Mouse (Mus musculus) midbrain, embryonic 16.5 days (tissue): ENCODE measurements around the gene Cyp4f16. TPM values are rescaled to one million over a fixed set of nuclear protein-coding genes. Genes with fewer than 3 reads are reported as not detected.
"Not testable (repeated sequence)": the region's sequence is repeated elsewhere in the genome, so short reads cannot be mapped to it uniquely, and the experiment has no call there.

Experiments
- ATAC-seq: fragments of 200-750 bp; cut with Nextera tagmentation; 2 replicates; pipeline ENCODE4 v1.8.0; 2017; ENCODE audit warnings: moderate TSS enrichment
- H3K27ac ChIP-seq: fragments of 300-500 bp; sonication (generic); 2 replicates; pipeline ENCODE4 v1.5.1; 2014; ENCODE audit warnings: mild to moderate bottlenecking, low read length, mixed read lengths
- H3K27me3 ChIP-seq: fragments of 300-500 bp; sonication (generic); 2 replicates; pipeline ENCODE4 v1.6.1; 2014; ENCODE audit warnings: low read depth, low read length, mixed read lengths; ENCODE audit not compliant: control insufficient read depth, insufficient read depth
- H3K36me3 ChIP-seq: fragments of 300-500 bp; sonication (generic); 2 replicates; pipeline ENCODE4 v1.6.1; 2014; ENCODE audit warnings: mild to moderate bottlenecking, low read length, moderate library complexity, mixed read lengths; ENCODE audit not compliant: control insufficient read depth, insufficient read depth
- H3K4me1 ChIP-seq: fragments of 300-500 bp; sonication (generic); 2 replicates; pipeline ENCODE4 v1.6.1; 2014; ENCODE audit warnings: mild to moderate bottlenecking, low read length, mixed read lengths; ENCODE audit not compliant: control insufficient read depth, insufficient read depth
- H3K4me2 ChIP-seq: fragments of 300-500 bp; sonication (generic); 2 replicates; pipeline ENCODE4 v1.6.1; 2014; ENCODE audit warnings: mild to moderate bottlenecking, low read length, mixed read lengths
- H3K4me3 ChIP-seq: fragments of 300-500 bp; sonication (generic); 2 replicates; pipeline ENCODE4 v1.5.1; 2014; ENCODE audit warnings: low read depth, mild to moderate bottlenecking, low read length, moderate library complexity, mixed read lengths
- H3K9ac ChIP-seq: fragments of 300-500 bp; sonication (generic); 2 replicates; pipeline ENCODE4 v1.6.1; 2014; ENCODE audit warnings: low read depth, low read length, mixed read lengths
- H3K9me3 ChIP-seq: fragments of 300-500 bp; sonication (generic); replicated peaks from 2 replicates; pipeline ENCODE4 v1.6.1; 2014; ENCODE audit warnings: mild to moderate bottlenecking, low read length, mixed read lengths; ENCODE audit not compliant: control insufficient read depth, poor library complexity, severe bottlenecking
- WGBS: fragments of 180-500 bp; shearing (Covaris S2); extraction: QIAGEN DNeasy Blood & Tissue Kit; methylation state at CpG from one replicate; pipeline ENCODE4 v1.1.7; 2014; 5-methylcytosine and 5-hydroxymethylcytosine counted together
- polyA plus RNA-seq: library from polyadenylated mRNA; unstranded; fragments of >200 nt; fragmentation: Nextera tagmentation; extraction: Ambion mirVana; gene quantifications from 2 replicates; pipeline ENCODE4 v1.2.1, GENCODE M21; 2015

The Cyp4f16 gene
- polyA plus RNA-seq, 1 experiment from 2014 or later = 12.9 TPM

- Histone ChIP-seq H3K9ac (no peak overlapping the region), H3K36me3 (peaks cover 5% of the 10 kb centered on the region; the same call in 1 of the 2 replicates), H3K9me3 (no peaks in the 10 kb centered on the region), H3K4me3 (no peak overlapping the region), H3K27ac (no peak overlapping the region), H3K4me1 (no peaks in the 10 kb centered on the region), H3K4me2 (no peak overlapping the region), H3K27me3 (no peaks in the 10 kb centered on the region)
- no peak for ATAC-seq
- WGBS = 78% methylated on average over 5 of the region's 5 CpGs
These were observed 20.2 kb upstream of the Cyp4f16 start for GRCm38 (mm10) chr17:32516126-32516525.

GRCm38 (mm10) chr17:32521981-32522380 lies 14.4 kb upstream of the Cyp4f16 start:
- Histone ChIP-seq H3K4me1 (no peaks in the 10 kb centered on the region), H3K4me3 (no peak overlapping the region), H3K36me3 (peaks cover 8% of the 10 kb centered on the region; the same call in 1 of the 2 replicates), H3K9me3 (no peaks in the 10 kb centered on the region), H3K9ac (no peak overlapping the region), H3K27ac (no peak overlapping the region), H3K27me3 (no peaks in the 10 kb centered on the region), H3K4me2 (no peak overlapping the region)
- WGBS = 93% methylated on average over 5 of the region's 5 CpGs
- ATAC-seq = no peak

GRCm38 (mm10) chr17:32522386-32522785 lies 14.0 kb upstream of the Cyp4f16 start:
- Histone ChIP-seq H3K36me3 (peaks cover 8% of the 10 kb centered on the region; the same call in 1 of the 2 replicates), H3K27me3 (no peaks in the 10 kb centered on the region), H3K27ac (no peak overlapping the region), H3K4me1 (no peaks in the 10 kb centered on the region), H3K9ac (no peak overlapping the region), H3K4me3 (no peak overlapping the region), H3K4me2 (no peak overlapping the region), H3K9me3 (no peaks in the 10 kb centered on the region)
- no peak for ATAC-seq
- 90% methylated on average over 4 of the region's 4 CpGs for WGBS

- Histone ChIP-seq H3K36me3 (peaks cover 7% of the 10 kb centered on the region; the same call in 1 of the 2 replicates), H3K27ac (no peak overlapping the region), H3K9ac (no peak overlapping the region), H3K9me3 (no peaks in the 10 kb centered on the region), H3K4me1 (no peaks in the 10 kb centered on the region), H3K4me3 (no peak overlapping the region), H3K27me3 (no peaks in the 10 kb centered on the region), H3K4me2 (no peak overlapping the region)
- 89% methylated on average over 5 of the region's 5 CpGs for WGBS
- ATAC-seq = no peak
These were observed 13.5 kb upstream of the Cyp4f16 start for GRCm38 (mm10) chr17:32522816-32523215.

- no peaks in the 10 kb centered on the region for H3K9me3 ChIP-seq
- ATAC-seq = no peak
- WGBS = 91% methylated on average over 11 of the region's 11 CpGs
These were observed 12.5 kb upstream of the Cyp4f16 start for GRCm38 (mm10) chr17:32523895-32524294.

GRCm38 (mm10) chr17:32526341-32526740 lies 10.0 kb upstream of the Cyp4f16 start:
- H3K9me3 ChIP-seq, H3K4me2 ChIP-seq, H3K27me3 ChIP-seq, ATAC-seq, H3K9ac ChIP-seq, H3K36me3 ChIP-seq, H3K27ac ChIP-seq, H3K4me3 ChIP-seq, H3K4me1 ChIP-seq: not testable (repeated sequence)
- WGBS = 89% methylated on average over 1 of the region's 1 CpGs

More at GRCm38 (mm10) chr17:32523895-32524294, 12.5 kb upstream of the Cyp4f16 start:
- Histone ChIP-seq H3K9ac (no peak overlapping the region), H3K36me3 (peaks cover 5% of the 10 kb centered on the region; the same call in 1 of the 2 replicates), H3K27me3 (no peaks in the 10 kb centered on the region), H3K4me2 (no peak overlapping the region), H3K4me3 (no peak overlapping the region), H3K27ac (no peak overlapping the region), H3K4me1 (no peaks in the 10 kb centered on the region)

GRCm38 (mm10) chr17:32527748-32528147 lies 8.6 kb upstream of the Cyp4f16 start:
- Histone ChIP-seq H3K9ac (no peak overlapping the region), H3K36me3 (peaks cover under 1% of the 10 kb centered on the region; the same call in 1 of the 2 replicates), H3K27ac (no peak overlapping the region), H3K27me3 (no peaks in the 10 kb centered on the region), H3K9me3 (no peaks in the 10 kb centered on the region), H3K4me1 (no peaks in the 10 kb centered on the region), H3K4me3 (no peak overlapping the region), H3K4me2 (no peak overlapping the region)
- ATAC-seq = no peak
- 89% methylated on average over 11 of the region's 11 CpGs for WGBS

GRCm38 (mm10) chr17:32528408-32529337 lies 7.7 kb upstream of the Cyp4f16 start:
- Histone ChIP-seq H3K27me3 (no peaks in the 10 kb centered on the region), H3K4me2 (peak overlapping the region; percentile 34), H3K4me3 (no peak overlapping the region), H3K36me3 (no peaks in the 10 kb centered on the region), H3K9me3 (no peaks in the 10 kb centered on the region), H3K27ac (no peak overlapping the region), H3K9ac (0 out of 2 replicates have a peak overlapping the region, but pooled peaks have one; percentile 25), H3K4me1 (no peaks in the 10 kb centered on the region)
- 18% methylated on average over 26 of the region's 26 CpGs for WGBS
- peak; percentile 68; the same call in 1 of the 2 replicates for ATAC-seq

- not testable (repeated sequence) for H3K4me3 ChIP-seq, H3K4me2 ChIP-seq
- 37% methylated on average over 4 of the region's 4 CpGs for WGBS
These were observed 4.0 kb upstream of the Cyp4f16 start for GRCm38 (mm10) chr17:32532356-32532755.

More at GRCm38 (mm10) chr17:32532356-32532755, 4.0 kb upstream of the Cyp4f16 start:
- H3K27me3 ChIP-seq, H3K36me3 ChIP-seq, H3K4me1 ChIP-seq, H3K9ac ChIP-seq, ATAC-seq, H3K27ac ChIP-seq, H3K9me3 ChIP-seq: not testable (repeated sequence)
